Mouse (Mus musculus): Measurements from ENCODE around the gene Ascl5.

DNA sequence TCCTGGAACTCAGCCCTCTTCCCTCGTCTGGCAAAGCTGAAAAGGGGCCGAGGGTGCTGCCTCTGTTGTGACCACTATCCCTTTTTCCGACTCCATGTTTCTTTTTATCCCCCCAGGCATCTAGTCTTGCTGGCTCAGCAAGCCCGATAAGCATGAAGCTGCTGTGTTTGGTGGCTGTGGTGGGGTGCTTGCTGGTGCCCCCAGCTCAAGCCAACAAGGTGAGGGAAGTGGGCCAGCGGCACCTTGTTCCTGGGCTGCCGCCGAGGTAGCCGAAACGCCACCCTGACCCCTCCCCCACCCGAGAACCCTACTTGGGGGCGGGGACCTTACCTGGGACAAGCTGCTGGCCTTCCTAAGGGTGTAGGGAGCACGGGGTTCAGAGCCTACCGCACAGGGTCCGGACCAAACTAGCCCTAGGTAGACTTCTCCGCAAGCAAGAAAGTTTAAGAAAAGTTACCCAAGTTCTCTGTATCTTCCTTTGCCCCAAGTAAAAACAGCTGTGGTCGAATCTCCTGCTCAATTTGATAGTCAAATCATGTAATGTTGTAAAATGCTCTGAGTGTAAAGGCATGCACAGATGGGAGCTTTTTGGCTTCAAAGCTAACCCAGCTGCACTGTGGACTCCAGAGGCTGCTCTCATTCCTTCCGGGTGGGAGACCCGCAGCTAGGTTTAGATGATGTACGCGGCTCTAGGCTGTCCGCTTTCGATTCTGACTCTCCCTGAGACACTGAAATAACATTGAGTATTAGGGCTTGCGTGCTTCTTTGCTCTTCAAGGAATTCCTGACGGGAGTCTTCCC lies 32.0 kb upstream of the Ascl5 start:
- TF ChIP-seq POLR2A (IDR thresholded peaks at IDR 0.05; ENCODE audit: borderline replicate concordance, control insufficient read depth, low read depth, low read length) (no peak), CTCF (IDR thresholded peaks at IDR 0.05; ENCODE audit: control insufficient read depth, insufficient read depth, low read length) (no peak)
